Mouse (Mus musculus) heart, embryonic 12.5 days (tissue): ENCODE data around the gene Tspan9. TPM values are rescaled to one million over a fixed set of nuclear protein-coding genes. Genes with fewer than 3 reads are reported as not detected.

ENCODE experiments used
- ATAC-seq: fragments of 200-750 bp; cut with Nextera tagmentation; 2 replicates; pipeline ENCODE4 v1.8.0; 2017; ENCODE audit warnings: moderate TSS enrichment, moderate library complexity; ENCODE audit not compliant: insufficient number of reproducible peaks, low FRiP score
- H3K27ac ChIP-seq: fragments of 300-500 bp; sonication (generic); 2 replicates; pipeline ENCODE4 v1.5.1; 2016; ENCODE audit warnings: mild to moderate bottlenecking, moderate library complexity; ENCODE audit not compliant: poor library complexity, severe bottlenecking
- H3K27me3 ChIP-seq: fragments of 300-500 bp; sonication (generic); replicated peaks from 2 replicates; pipeline ENCODE4 v1.6.1; 2016; ENCODE audit warnings: mild to moderate bottlenecking, moderate library complexity
- H3K36me3 ChIP-seq: fragments of 300-500 bp; sonication (generic); 2 replicates; pipeline ENCODE4 v1.6.1; 2016; ENCODE audit warnings: mild to moderate bottlenecking, moderate library complexity
- H3K4me1 ChIP-seq: fragments of 300-500 bp; sonication (generic); replicated peaks from 2 replicates; pipeline ENCODE4 v1.6.1; 2016; ENCODE audit warnings: mild to moderate bottlenecking
- H3K4me2 ChIP-seq: fragments of 300-500 bp; sonication (generic); 2 replicates; pipeline ENCODE4 v1.6.1; 2016; ENCODE audit warnings: mild to moderate bottlenecking, moderate library complexity
- H3K4me3 ChIP-seq: fragments of 300-500 bp; sonication (generic); 2 replicates; pipeline ENCODE4 v1.5.1; 2016; ENCODE audit warnings: mild to moderate bottlenecking
- H3K9ac ChIP-seq: fragments of 300-500 bp; sonication (generic); 2 replicates; pipeline ENCODE4 v1.6.1; 2016; ENCODE audit warnings: mild to moderate bottlenecking, moderate library complexity
- H3K9me3 ChIP-seq: fragments of 300-500 bp; sonication (generic); replicated peaks from 2 replicates; pipeline ENCODE4 v1.6.1; 2016; ENCODE audit warnings: mild to moderate bottlenecking, moderate library complexity
- WGBS: fragments of 180-500 bp; shearing (Covaris S2); methylation state at CpG from one replicate; pipeline ENCODE4 v1.1.7; 2016; 5-methylcytosine and 5-hydroxymethylcytosine counted together
- polyA plus RNA-seq: library from polyadenylated mRNA; unstranded; fragments of >200 nt; fragmentation: Nextera tagmentation; extraction: Ambion mirVana; gene quantifications from 2 replicates; pipeline ENCODE4 v1.2.1, GENCODE M21; 2016

The Tspan9 gene
- polyA plus RNA-seq, 1 experiment from 2014 or later: 172 TPM

GRCm38 (mm10) chr6:128053000-128053732 is 90.2 kb downstream of the Tspan9 start:
- H3K4me1 ChIP-seq: peaks cover 56% of the 10 kb centered on the region
- 0 out of 2 replicates have a peak overlapping the region, but pooled peaks have one; percentile 3 for H3K4me2 ChIP-seq
- H3K36me3 ChIP-seq: peaks cover 7% of the 10 kb centered on the region; the same call in 1 of the 2 replicates
- H3K9ac ChIP-seq: no peak overlapping the region
- no peak for ATAC-seq
- H3K27me3 ChIP-seq: no peaks in the 10 kb centered on the region
- no peaks in the 10 kb centered on the region for H3K9me3 ChIP-seq
- H3K4me3 ChIP-seq: no peak overlapping the region
- 50% methylated on average over 10 of the region's 10 CpGs for WGBS
- H3K27ac ChIP-seq: peak overlapping the region; percentile 5

GRCm38 (mm10) chr6:128047671-128048070 is 95.7 kb downstream of the Tspan9 start:
- no peak overlapping the region for H3K4me2 ChIP-seq
- peak overlapping the region; percentile 93 for H3K27ac ChIP-seq
- H3K36me3 ChIP-seq: no peaks in the 10 kb centered on the region
- 52% methylated on average over 7 of the region's 7 CpGs for WGBS
- ATAC-seq: no peak
- H3K4me3 ChIP-seq: no peak overlapping the region
- peaks cover 63% of the 10 kb centered on the region for H3K4me1 ChIP-seq
- no peaks in the 10 kb centered on the region for H3K9me3 ChIP-seq
- no peaks in the 10 kb centered on the region for H3K27me3 ChIP-seq
- no peak overlapping the region for H3K9ac ChIP-seq

- Histone ChIP-seq H3K27ac (peak overlapping the region; percentile 93), H3K4me1 (peaks cover 63% of the 10 kb centered on the region), H3K9me3 (no peaks in the 10 kb centered on the region), H3K9ac (0 out of 2 replicates have a peak overlapping the region, but pooled peaks have one; percentile 37), H3K27me3 (no peaks in the 10 kb centered on the region), H3K36me3 (no peaks in the 10 kb centered on the region), H3K4me3 (no peak overlapping the region), H3K4me2 (no peak overlapping the region)
- WGBS: 70% methylated on average over 8 of the region's 8 CpGs
- ATAC-seq: no peak
Measured at GRCm38 (mm10) chr6:128047239-128047638, 96.2 kb downstream of the Tspan9 start.

GRCm38 (mm10) chr6:128046799-128047198 is 96.6 kb downstream of the Tspan9 start:
- H3K4me1 ChIP-seq: peaks cover 68% of the 10 kb centered on the region
- peak; percentile 46 for ATAC-seq
- no peaks in the 10 kb centered on the region for H3K9me3 ChIP-seq
- H3K9ac ChIP-seq: 0 out of 2 replicates have a peak overlapping the region, but pooled peaks have one; percentile 37
- 28% methylated on average over 6 of the region's 6 CpGs for WGBS
- H3K36me3 ChIP-seq: no peaks in the 10 kb centered on the region
- no peak overlapping the region for H3K4me3 ChIP-seq
- no peaks in the 10 kb centered on the region for H3K27me3 ChIP-seq
- no peak overlapping the region for H3K4me2 ChIP-seq
- H3K27ac ChIP-seq: peak overlapping the region; percentile 93

- no peaks in the 10 kb centered on the region for H3K27me3 ChIP-seq
- peaks cover 85% of the 10 kb centered on the region for H3K4me1 ChIP-seq
- H3K9ac ChIP-seq: no peak overlapping the region
- 52% methylated on average over 10 of the region's 10 CpGs for WGBS
- ATAC-seq: no peak
- no peak overlapping the region for H3K4me3 ChIP-seq
- H3K4me2 ChIP-seq: no peak overlapping the region
- no peaks in the 10 kb centered on the region for H3K9me3 ChIP-seq
- no peak overlapping the region for H3K27ac ChIP-seq
- no peaks in the 10 kb centered on the region for H3K36me3 ChIP-seq
Measured at GRCm38 (mm10) chr6:128044691-128045090, 98.7 kb downstream of the Tspan9 start.

- WGBS: 71% methylated on average over 6 of the region's 6 CpGs
- Histone ChIP-seq H3K36me3 (no peaks in the 10 kb centered on the region), H3K9me3 (no peaks in the 10 kb centered on the region), H3K4me3 (no peak overlapping the region), H3K4me2 (no peak overlapping the region), H3K4me1 (peaks cover 95% of the 10 kb centered on the region), H3K27me3 (no peaks in the 10 kb centered on the region), H3K9ac (no peak overlapping the region), H3K27ac (no peak overlapping the region)
- ATAC-seq: no peak
Measured at GRCm38 (mm10) chr6:128043486-128043885, 99.9 kb downstream of the Tspan9 start.

- no peaks in the 10 kb centered on the region for H3K27me3 ChIP-seq
- no peaks in the 10 kb centered on the region for H3K36me3 ChIP-seq
- WGBS: 36% methylated on average over 6 of the region's 6 CpGs
Measured at GRCm38 (mm10) chr6:128041836-128042235, 101.6 kb downstream of the Tspan9 start.

GRCm38 (mm10) chr6:128039077-128039766 is 104.2 kb downstream of the Tspan9 start:
- peaks cover 92% of the 10 kb centered on the region for H3K4me1 ChIP-seq
- H3K9me3 ChIP-seq: no peaks in the 10 kb centered on the region
- H3K9ac ChIP-seq: no peak overlapping the region
- no peaks in the 10 kb centered on the region for H3K27me3 ChIP-seq
- H3K4me3 ChIP-seq: no peak overlapping the region
- H3K36me3 ChIP-seq: no peaks in the 10 kb centered on the region
- no peak overlapping the region for H3K27ac ChIP-seq
- ATAC-seq: no peak
- WGBS: 77% methylated on average over 9 of the region's 9 CpGs
- no peak overlapping the region for H3K4me2 ChIP-seq

More at GRCm38 (mm10) chr6:128041836-128042235, 101.6 kb downstream of the Tspan9 start:
- H3K4me2 ChIP-seq: no peak overlapping the region
- no peak overlapping the region for H3K9ac ChIP-seq
- H3K27ac ChIP-seq: 0 out of 2 replicates have a peak overlapping the region, but pooled peaks have one; percentile 23
- no peaks in the 10 kb centered on the region for H3K9me3 ChIP-seq
- H3K4me1 ChIP-seq: peaks cover 95% of the 10 kb centered on the region
- no peak for ATAC-seq
- H3K4me3 ChIP-seq: no peak overlapping the region

GRCm38 (mm10) chr6:128038568-128038967 is 104.8 kb downstream of the Tspan9 start:
- no peak for ATAC-seq
- no peak overlapping the region for H3K27ac ChIP-seq

GRCm38 (mm10) chr6:128036597-128036996 is 106.8 kb downstream of the Tspan9 start:
- H3K36me3 ChIP-seq: no peaks in the 10 kb centered on the region
- no peak for ATAC-seq
- H3K9ac ChIP-seq: peak overlapping the region; percentile 21; the same call in 1 of the 2 replicates

More at GRCm38 (mm10) chr6:128038568-128038967, 104.8 kb downstream of the Tspan9 start:
- no peaks in the 10 kb centered on the region for H3K27me3 ChIP-seq
- no peak overlapping the region for H3K4me2 ChIP-seq
- H3K4me3 ChIP-seq: no peak overlapping the region
- WGBS: 49% methylated on average over 6 of the region's 6 CpGs
- no peak overlapping the region for H3K9ac ChIP-seq
- no peaks in the 10 kb centered on the region for H3K36me3 ChIP-seq
- H3K4me1 ChIP-seq: peaks cover 92% of the 10 kb centered on the region
- H3K9me3 ChIP-seq: no peaks in the 10 kb centered on the region

GRCm38 (mm10) chr6:128035930-128036309 is 107.5 kb downstream of the Tspan9 start:
- H3K27me3 ChIP-seq: no peaks in the 10 kb centered on the region
- WGBS: 9% methylated on average over 4 of the region's 4 CpGs
- peaks cover 93% of the 10 kb centered on the region for H3K4me1 ChIP-seq
- peak overlapping the region; percentile 80 for H3K9ac ChIP-seq
- H3K4me2 ChIP-seq: peak overlapping the region; percentile 98
- no peaks in the 10 kb centered on the region for H3K36me3 ChIP-seq
- H3K9me3 ChIP-seq: no peaks in the 10 kb centered on the region
- H3K27ac ChIP-seq: peak overlapping the region; percentile 95
- peak overlapping the region; percentile 65 for H3K4me3 ChIP-seq
- 0 out of 2 replicates have a peak, but pooled peaks have one; percentile 10 for ATAC-seq

More at GRCm38 (mm10) chr6:128036597-128036996, 106.8 kb downstream of the Tspan9 start:
- Histone ChIP-seq H3K4me2 (no peak overlapping the region; the same call in 1 of the 2 replicates), H3K27me3 (no peaks in the 10 kb centered on the region), H3K27ac (no peak overlapping the region), H3K9me3 (no peaks in the 10 kb centered on the region), H3K4me1 (peaks cover 90% of the 10 kb centered on the region), H3K4me3 (no peak overlapping the region)
- 69% methylated on average over 9 of the region's 9 CpGs for WGBS
